Mouse (Mus musculus): Measurements from ENCODE around the gene Ckm. TPM values are rescaled to one million over a fixed set of nuclear protein-coding genes. Genes with fewer than 3 reads are reported as not detected.
A peak's percentile ranks its signal among the peaks of the same experiment; 100 is the strongest.

The Ckm gene
- total and polyA plus RNA-seq, 3 experiments, result 0.08 to 0.47 TPM; not detected in 1

DNA sequence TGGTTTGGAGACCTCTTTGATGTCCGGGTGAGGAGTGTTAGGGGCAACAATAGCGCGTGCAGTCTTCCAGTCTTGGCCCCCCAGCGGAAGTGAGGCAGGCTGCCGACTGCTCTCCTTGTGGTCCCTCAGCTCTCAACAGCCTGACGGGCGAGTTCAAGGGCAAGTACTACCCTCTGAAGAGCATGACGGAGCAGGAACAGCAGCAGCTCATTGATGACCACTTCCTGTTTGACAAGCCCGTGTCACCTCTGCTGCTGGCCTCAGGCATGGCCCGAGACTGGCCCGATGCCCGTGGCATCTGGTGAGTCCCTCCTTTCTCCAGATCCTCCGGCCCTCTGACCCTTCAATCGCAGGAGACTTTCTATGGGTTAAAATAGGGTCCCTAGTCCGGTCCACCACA, 12.0 kb downstream of the Ckm start:
- peaks cover 66% of the 10 kb centered on the region for H3K27me3 ChIP-seq (replicated peaks)
- in situ Hi-C loops (cut with MboI; ENCODE audit: low pct_ligation_motif_present, low pct_unique_long_range_greater_than_20kb, low sequenced_read_pairs) (loop anchor here (25.0 kb wide), 2 partner anchors 146 to 446 kb away; partner anchors contain the start of genes Ceacam16, Gm19345 and Ppp1r37), dilution Hi-C loops (cut with MboI; ENCODE audit: extremely low pct_ligation_motif_present, extremely low pct_unique_long_range_greater_than_20kb, low sequenced_read_pairs) (no loop called here)

DNA sequence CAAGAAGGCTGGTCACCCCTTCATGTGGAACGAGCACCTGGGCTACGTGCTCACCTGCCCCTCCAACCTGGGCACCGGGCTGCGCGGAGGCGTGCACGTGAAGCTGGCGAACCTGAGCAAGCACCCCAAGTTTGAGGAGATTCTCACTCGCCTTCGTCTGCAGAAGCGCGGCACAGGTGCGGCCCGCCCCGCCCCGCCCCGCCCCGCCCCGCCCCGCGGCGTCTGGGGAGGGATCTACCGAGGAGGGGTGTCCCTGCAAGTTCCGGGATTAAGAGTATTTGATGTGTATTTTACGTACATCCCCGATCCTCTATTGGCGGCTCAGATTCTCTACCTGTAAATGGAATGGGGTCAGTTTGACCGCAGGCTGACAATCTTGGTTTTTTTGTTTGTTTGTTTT, 15.5 kb downstream of the Ckm start:
- dilution Hi-C loops (cut with MboI; ENCODE audit: extremely low pct_ligation_motif_present, extremely low pct_unique_long_range_greater_than_20kb, low sequenced_read_pairs), result no loop called here
- in situ Hi-C loops (cut with MboI; ENCODE audit: low pct_ligation_motif_present, low pct_unique_long_range_greater_than_20kb, low sequenced_read_pairs), result loop anchor here (25.0 kb wide), 2 partner anchors 142 to 442 kb away; partner anchors contain the start of genes Ceacam16, Gm19345 and Ppp1r37
- peaks cover 0 to 5% of the 10 kb centered on the region in 2 experiments for H3K36me3 ChIP-seq (replicated peaks in 1 of 2; ENCODE audit: control insufficient read depth in 1 of 2, insufficient read depth in 1 of 2, low read length in 1 of 2)
- TF ChIP-seq ELF1 (IDR thresholded peaks at IDR 0.05; ENCODE audit: low read depth, low read length) (peak; percentile 43; the same call in 1 of the 2 replicates), POLR2A (IDR thresholded peaks at IDR 0.05; ENCODE audit: low read depth, low read length) (no peak)
- peak overlapping the region; percentile 73 for H3K4me2 ChIP-seq (ENCODE audit: insufficient read depth, low read depth, poor library complexity, severe bottlenecking)
- H3K4me1 ChIP-seq (ENCODE audit: control insufficient read depth in 1 of 2, insufficient read depth in 2 of 2), result peaks cover 3 to 19% of the 10 kb centered on the region in 2 experiments
- H3K27ac ChIP-seq (ENCODE audit: insufficient read depth, low read depth), result no peak overlapping the region
- H3K9ac ChIP-seq (ENCODE audit: insufficient read depth, low read depth), result no peak overlapping the region
- no peak for DNase-seq (ENCODE audit: extremely low read depth)
- H3K27me3 ChIP-seq (replicated peaks), result peaks cover 50% of the 10 kb centered on the region
- H3K4me3 ChIP-seq (replicated peaks in 1 of 3; ENCODE audit: low read depth in 2 of 3, low read length in 2 of 3, poor library complexity in 1 of 3), result no peak overlapping the region
- no peaks in the 10 kb centered on the region for H3K79me2 ChIP-seq (replicated peaks; ENCODE audit: control insufficient read depth, extremely low read depth, insufficient read depth, poor library complexity, severe bottlenecking)
- H3K9me3 ChIP-seq (replicated peaks; ENCODE audit: low read length), result no peaks in the 10 kb centered on the region

More for the DNA sequence above, 12.0 kb downstream of the Ckm start:
- no peak overlapping the region for H3K4me3 ChIP-seq (replicated peaks in 1 of 3; ENCODE audit: low read depth in 2 of 3, low read length in 2 of 3, poor library complexity in 1 of 3)
- peaks cover 3 to 15% of the 10 kb centered on the region in 2 experiments for H3K4me1 ChIP-seq (ENCODE audit: control insufficient read depth in 1 of 2, insufficient read depth in 2 of 2)
- H3K9ac ChIP-seq (ENCODE audit: insufficient read depth, low read depth), result no peak overlapping the region
- DNase-seq (ENCODE audit: extremely low read depth), result no peak
- H3K9me3 ChIP-seq (replicated peaks; ENCODE audit: low read length), result peaks cover 15% of the 10 kb centered on the region
- H3K36me3 ChIP-seq (replicated peaks in 1 of 2; ENCODE audit: control insufficient read depth in 1 of 2, insufficient read depth in 1 of 2, low read length in 1 of 2), result no peaks in the 10 kb centered on the region
- TF ChIP-seq ZKSCAN1 (IDR thresholded peaks at IDR 0.05; ENCODE audit: borderline replicate concordance, low read depth, low read length) (no peak), ZNF384 (IDR thresholded peaks at IDR 0.05; ENCODE audit: low read depth, low read length) (no peak), POLR2A (IDR thresholded peaks at IDR 0.05; ENCODE audit: low read depth, low read length) (no peak), HCFC1 (IDR thresholded peaks at IDR 0.05; ENCODE audit: low read depth, low read length) (no peak), RAD21 (IDR thresholded peaks at IDR 0.05; ENCODE audit: low read depth, low read length) (no peak), CHD2 (IDR thresholded peaks at IDR 0.05; ENCODE audit: low read length) (no peak), EP300 (IDR thresholded peaks at IDR 0.05; ENCODE audit: low read length) (no peak), PAX5 (IDR thresholded peaks at IDR 0.05; ENCODE audit: low read length) (no peak), E2F4 (IDR thresholded peaks at IDR 0.05; ENCODE audit: insufficient replicate concordance, low read depth, low read length) (no peak), SMC3 (IDR thresholded peaks at IDR 0.05; ENCODE audit: low read depth, low read length) (no peak), UBTF (IDR thresholded peaks at IDR 0.05; ENCODE audit: low read depth, low read length) (no peak), MYC (IDR thresholded peaks at IDR 0.05; ENCODE audit: low read depth, low read length) (no peak), JUND (conservative IDR thresholded peaks at IDR 0.05; ENCODE audit: low read depth, low read length) (no peak)
- H3K4me2 ChIP-seq (ENCODE audit: insufficient read depth, low read depth, poor library complexity, severe bottlenecking), result no peak overlapping the region
- H3K27ac ChIP-seq (ENCODE audit: insufficient read depth, low read depth), result no peak overlapping the region
- H3K79me2 ChIP-seq (replicated peaks; ENCODE audit: control insufficient read depth, extremely low read depth, insufficient read depth, poor library complexity, severe bottlenecking), result no peaks in the 10 kb centered on the region
